Mouse (Mus musculus): ENCODE results near the gene Agk. TPM values are rescaled to one million over a fixed set of nuclear protein-coding genes. Genes with fewer than 3 reads are reported as not detected.

Agk gene
- polyA plus RNA-seq, 1 experiment from 2014 or later = 49.5 TPM

DNA sequence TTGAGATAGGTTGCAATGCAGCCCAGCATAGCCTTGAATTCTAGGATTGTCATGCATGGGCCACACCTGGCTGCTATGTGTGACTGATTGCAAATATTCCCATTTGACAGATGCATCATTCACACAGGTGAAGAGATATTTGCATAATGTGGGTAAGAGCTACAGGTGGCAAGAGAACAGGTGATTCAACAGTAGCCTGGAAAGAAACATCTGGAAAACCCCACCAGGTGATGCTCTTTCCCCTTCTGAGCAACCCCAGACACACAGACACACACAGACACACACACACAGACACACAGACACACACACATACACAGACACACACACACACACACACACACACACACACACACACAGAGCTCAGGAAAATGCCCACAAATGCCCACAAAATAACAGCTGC, 106.8 kb downstream of the Agk start:
- Histone ChIP-seq H3K9me3 (replicated peaks; ENCODE audit: control insufficient read depth, low read length) (no peaks in the 10 kb centered on the region), H3K27ac (ENCODE audit: low read depth, low read length) (peak overlapping the region; percentile 85), H3K36me3 (ENCODE audit: control insufficient read depth, insufficient read depth, low read length) (no peaks in the 10 kb centered on the region), H3K9ac (ENCODE audit: low read length) (no peak overlapping the region), H3K4me2 (ENCODE audit: low read length) (peak overlapping the region; percentile 79), H3K27me3 (replicated peaks; ENCODE audit: control insufficient read depth, insufficient read depth, low read length) (no peaks in the 10 kb centered on the region), H3K4me3 (ENCODE audit: low read depth, low read length) (no peak overlapping the region), H3K4me1 (ENCODE audit: control insufficient read depth, insufficient read depth, low read length) (peaks cover 44% of the 10 kb centered on the region)
- no peak for DNase-seq (ENCODE audit: low spot score)
- no peak for ATAC-seq

DNA sequence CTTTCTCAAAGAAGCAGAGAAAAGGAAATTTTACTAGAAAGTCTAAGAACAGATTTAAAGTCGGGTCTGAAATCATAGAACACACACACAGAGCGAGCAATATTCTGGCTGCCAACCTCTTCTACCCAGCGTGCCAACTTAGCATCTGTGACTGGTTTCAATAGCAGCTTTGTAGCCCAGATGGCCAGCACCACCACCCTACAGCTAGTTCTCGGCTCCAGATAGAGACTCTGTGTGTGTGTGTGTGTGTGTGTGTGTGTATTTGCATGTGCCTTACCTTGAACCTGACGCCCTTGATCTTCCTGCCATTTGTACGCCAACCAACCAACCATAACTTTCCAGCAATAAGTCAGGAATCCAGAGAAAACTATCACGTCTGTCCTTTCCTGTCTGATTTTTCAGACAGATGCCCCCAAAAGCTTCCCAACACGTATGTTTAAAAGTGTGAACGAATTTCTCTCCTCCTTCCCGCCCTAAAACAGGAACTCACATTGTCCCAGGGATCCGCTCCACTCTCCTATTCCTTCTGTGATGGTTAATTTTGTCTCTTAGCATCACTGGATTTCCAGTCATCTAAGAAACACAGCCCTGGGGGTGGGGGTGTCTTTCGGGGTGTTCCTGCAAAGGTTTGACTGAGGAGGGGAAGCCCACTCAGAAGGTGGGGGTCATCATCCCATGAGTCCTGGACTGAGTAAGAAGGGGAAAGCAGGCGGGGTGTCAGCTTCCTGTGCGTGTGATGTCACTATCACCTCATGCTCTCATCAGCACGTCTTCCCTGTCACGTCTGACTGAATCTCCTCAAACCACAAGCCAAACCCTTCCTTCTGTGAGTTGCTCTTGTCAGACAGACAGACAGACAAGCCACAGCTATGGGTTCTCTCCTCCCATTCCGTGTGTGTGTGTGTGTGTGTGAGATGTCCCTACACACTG, 107.6 kb downstream of the Agk start:
- peaks cover 44% of the 10 kb centered on the region for H3K4me1 ChIP-seq (ENCODE audit: control insufficient read depth, insufficient read depth, low read length)
- peak overlapping the region; percentile 85 for H3K27ac ChIP-seq (ENCODE audit: low read depth, low read length)
- H3K36me3 ChIP-seq (ENCODE audit: control insufficient read depth, insufficient read depth, low read length) = no peaks in the 10 kb centered on the region
- H3K4me3 ChIP-seq (ENCODE audit: low read depth, low read length) = no peak overlapping the region
- WGBS = 62% methylated on average over 17 of the region's 17 CpGs
- H3K9ac ChIP-seq (ENCODE audit: low read length) = no peak overlapping the region; the same call in 1 of the 2 replicates
- peak; percentile 38; the same call in 1 of the 2 replicates for ATAC-seq
- peak; percentile 91 for DNase-seq (ENCODE audit: low spot score)
- H3K9me3 ChIP-seq (replicated peaks; ENCODE audit: control insufficient read depth, low read length) = no peaks in the 10 kb centered on the region
- peak overlapping the region; percentile 79 for H3K4me2 ChIP-seq (ENCODE audit: low read length)
- no peaks in the 10 kb centered on the region for H3K27me3 ChIP-seq (replicated peaks; ENCODE audit: control insufficient read depth, insufficient read depth, low read length)

DNA sequence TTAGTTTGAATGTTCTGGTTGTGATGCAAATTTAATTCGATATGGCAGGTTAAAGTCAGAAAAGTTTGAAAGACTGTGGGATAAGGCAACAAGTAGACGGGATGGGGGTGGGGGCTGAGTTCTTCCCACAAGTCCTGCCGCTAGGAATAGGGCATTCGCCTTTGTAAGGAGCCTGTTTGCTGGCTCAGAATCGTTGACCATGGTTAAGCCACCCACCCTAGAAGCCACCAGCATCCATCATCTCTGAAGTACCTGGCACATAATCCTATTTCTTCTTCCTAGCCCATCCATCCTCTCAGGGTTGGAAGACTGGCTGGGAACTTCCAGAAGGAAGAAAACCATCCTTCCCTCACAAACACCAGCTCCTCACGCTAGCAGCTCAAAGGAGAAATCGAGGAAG, 109.7 kb downstream of the Agk start:
- no peak for ATAC-seq

DNA sequence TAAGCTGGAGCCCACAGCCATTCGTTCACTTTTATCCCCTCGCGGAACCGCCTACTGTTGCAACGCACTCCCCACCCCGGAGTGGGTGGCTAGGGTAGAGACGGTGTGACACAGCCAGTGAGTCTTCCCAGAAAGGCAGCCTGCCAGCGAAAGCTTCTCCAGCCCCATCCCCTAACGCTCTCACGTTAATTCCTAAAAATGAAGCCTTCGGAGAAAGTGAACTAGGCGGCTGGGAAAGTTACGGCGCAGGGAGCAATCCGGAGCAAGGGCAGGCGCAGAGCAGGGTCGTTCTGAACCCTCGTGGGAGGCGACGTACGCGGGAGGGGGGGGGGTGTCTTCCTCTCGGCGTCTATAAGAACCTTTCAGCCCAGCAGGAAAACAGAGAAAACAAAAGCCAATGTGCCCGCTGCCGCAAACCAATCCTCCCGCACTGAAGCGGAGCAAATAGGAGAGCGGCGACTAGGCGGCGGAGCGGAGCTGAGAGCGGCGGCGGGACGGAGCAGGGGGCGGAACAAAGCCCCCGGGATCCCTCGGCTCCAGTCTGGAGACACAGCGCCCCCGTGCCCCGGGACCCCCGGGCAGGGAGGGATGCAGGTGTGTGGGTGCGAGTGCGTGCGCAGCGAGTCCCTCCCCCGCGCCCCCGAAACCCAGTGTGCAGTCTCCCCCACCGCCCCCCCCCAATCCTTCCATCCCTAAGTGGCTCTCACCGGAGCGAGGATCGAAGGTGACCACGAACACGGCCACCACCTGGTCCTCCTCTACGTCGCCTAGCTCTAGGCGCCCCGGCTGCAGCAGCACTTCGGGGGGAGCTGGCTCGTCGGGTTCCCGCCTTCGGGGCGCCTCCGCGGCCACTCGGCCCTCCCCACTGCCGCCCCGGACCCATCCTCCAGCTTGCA, 110.4 kb downstream of the Agk start:
- peak; percentile 75 for DNase-seq (ENCODE audit: low spot score)
- peak overlapping the region; percentile 80 for H3K4me3 ChIP-seq (ENCODE audit: low read depth, low read length)
- peaks cover 26% of the 10 kb centered on the region for H3K4me1 ChIP-seq (ENCODE audit: control insufficient read depth, insufficient read depth, low read length)
- WGBS = under 1% methylated on average over 62 of the region's 72 CpGs
- 0 out of 2 replicates have a peak, but pooled peaks cover 3% of the 10 kb centered on the region for H3K27me3 ChIP-seq (replicated peaks; ENCODE audit: control insufficient read depth, insufficient read depth, low read length)
- no peaks in the 10 kb centered on the region for H3K36me3 ChIP-seq (ENCODE audit: control insufficient read depth, insufficient read depth, low read length)
- no peaks in the 10 kb centered on the region for H3K9me3 ChIP-seq (replicated peaks; ENCODE audit: control insufficient read depth, low read length)
- ATAC-seq = peak; percentile 65
- peak overlapping the region; percentile 94 for H3K9ac ChIP-seq (ENCODE audit: low read length)
- peak overlapping the region; percentile 94 for H3K27ac ChIP-seq (ENCODE audit: low read depth, low read length)
- peak overlapping the region; percentile 79 for H3K4me2 ChIP-seq (ENCODE audit: low read length)

More for the DNA sequence above, 109.7 kb downstream of the Agk start:
- H3K27ac ChIP-seq (ENCODE audit: low read depth, low read length) = peak overlapping the region; percentile 94
- 0 out of 2 replicates have a peak, but pooled peaks cover 3% of the 10 kb centered on the region for H3K27me3 ChIP-seq (replicated peaks; ENCODE audit: control insufficient read depth, insufficient read depth, low read length)
- peaks cover 33% of the 10 kb centered on the region for H3K4me1 ChIP-seq (ENCODE audit: control insufficient read depth, insufficient read depth, low read length)
- WGBS = 6% methylated on average over 7 of the region's 7 CpGs
- H3K9ac ChIP-seq (ENCODE audit: low read length) = peak overlapping the region; percentile 94
- DNase-seq (ENCODE audit: low spot score) = no peak
- no peaks in the 10 kb centered on the region for H3K36me3 ChIP-seq (ENCODE audit: control insufficient read depth, insufficient read depth, low read length)
- H3K4me3 ChIP-seq (ENCODE audit: low read depth, low read length) = peak overlapping the region; percentile 80
- no peaks in the 10 kb centered on the region for H3K9me3 ChIP-seq (replicated peaks; ENCODE audit: control insufficient read depth, low read length)
- peak overlapping the region; percentile 79 for H3K4me2 ChIP-seq (ENCODE audit: low read length)

DNA sequence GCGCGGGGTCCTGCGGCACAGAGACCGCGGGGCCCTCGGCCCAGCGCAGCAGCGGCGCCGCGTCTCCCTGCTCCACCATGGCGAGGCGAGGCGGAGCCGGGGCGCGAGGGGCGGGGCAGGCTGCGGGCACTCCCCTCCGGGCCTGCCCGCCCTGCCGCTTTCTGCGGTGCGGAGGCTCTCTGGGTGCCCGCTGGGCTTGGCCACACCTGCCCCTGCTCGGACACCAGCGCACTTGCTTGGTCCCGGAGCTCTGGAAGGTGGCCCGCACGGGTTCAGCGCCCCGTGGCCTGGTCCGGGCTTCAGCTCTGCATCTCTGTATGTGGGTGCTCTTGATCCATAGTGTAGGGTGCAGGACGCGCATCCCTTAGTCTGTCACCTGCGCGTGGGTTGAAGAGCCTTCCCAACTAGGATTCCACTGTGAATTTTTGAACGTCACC, 111.1 kb downstream of the Agk start, which contains the start of gene E330009J07Rik:
Gene E330009J07Rik, minus strand, starts transcription at position 89 of the 437 bp plus-strand sequence.
- H3K9me3 ChIP-seq (replicated peaks; ENCODE audit: control insufficient read depth, low read length) = no peaks in the 10 kb centered on the region
- H3K36me3 ChIP-seq (ENCODE audit: control insufficient read depth, insufficient read depth, low read length) = no peaks in the 10 kb centered on the region
- DNase-seq (ENCODE audit: low spot score) (peak; percentile 80), ATAC-seq (peak; percentile 89)
- 0% methylated on average over 37 of the region's 38 CpGs for WGBS
- H3K4me1 ChIP-seq (ENCODE audit: control insufficient read depth, insufficient read depth, low read length) = peaks cover 20% of the 10 kb centered on the region
- H3K9ac ChIP-seq (ENCODE audit: low read length) = peak within 1 kb of the TSS; percentile 94
- H3K27ac ChIP-seq (ENCODE audit: low read depth, low read length) = peak within 1 kb of the TSS; percentile 94
- H3K4me3 ChIP-seq (ENCODE audit: low read depth, low read length) = peak within 1 kb of the TSS; percentile 80
- H3K4me2 ChIP-seq (ENCODE audit: low read length) = peak within 1 kb of the TSS; percentile 79
- H3K27me3 ChIP-seq (replicated peaks; ENCODE audit: control insufficient read depth, insufficient read depth, low read length) = 0 out of 2 replicates have a peak, but pooled peaks cover 3% of the 10 kb centered on the region

DNA sequence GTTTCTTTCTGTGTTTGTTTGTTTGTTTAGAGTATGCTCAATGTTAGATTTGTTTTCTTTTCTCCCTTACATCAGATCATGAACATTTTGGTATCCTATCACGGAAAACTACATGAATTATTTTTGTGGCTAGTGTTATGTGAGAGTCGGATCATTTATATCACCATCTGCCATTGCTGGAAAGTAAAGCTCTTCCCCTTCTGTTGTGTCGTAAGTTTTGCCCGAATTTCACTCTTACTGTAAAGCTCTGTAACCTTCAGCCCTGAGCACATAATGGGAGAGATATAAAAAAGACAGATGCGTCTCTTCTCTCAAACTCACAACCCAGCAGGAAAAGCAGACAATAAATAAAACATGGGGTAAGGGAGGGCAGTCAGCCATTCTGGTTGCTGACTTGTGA, 114.0 kb downstream of the Agk start, which contains the start of gene Wee2:
Gene Wee2, plus strand, starts transcription at position 153 of the 400 bp plus-strand sequence.
- 55% methylated on average over 5 of the region's 5 CpGs for WGBS
- H3K9me3 ChIP-seq (replicated peaks; ENCODE audit: control insufficient read depth, low read length) = no peaks in the 10 kb centered on the region
- ATAC-seq (no peak), DNase-seq (ENCODE audit: low spot score) (peak; percentile 56)
- no peak within 1 kb of the TSS; the same call in 1 of the 2 replicates for H3K27ac ChIP-seq (ENCODE audit: low read depth, low read length)
- no peak within 1 kb of the TSS for H3K4me2 ChIP-seq (ENCODE audit: low read length)
- H3K4me3 ChIP-seq (ENCODE audit: low read depth, low read length) = no peak within 1 kb of the TSS
- 0 out of 2 replicates have a peak, but pooled peaks cover 3% of the 10 kb centered on the region for H3K27me3 ChIP-seq (replicated peaks; ENCODE audit: control insufficient read depth, insufficient read depth, low read length)
- no peaks in the 10 kb centered on the region for H3K36me3 ChIP-seq (ENCODE audit: control insufficient read depth, insufficient read depth, low read length)
- H3K4me1 ChIP-seq (ENCODE audit: control insufficient read depth, insufficient read depth, low read length) = peaks cover 8% of the 10 kb centered on the region
- H3K9ac ChIP-seq (ENCODE audit: low read length) = no peak within 1 kb of the TSS

DNA sequence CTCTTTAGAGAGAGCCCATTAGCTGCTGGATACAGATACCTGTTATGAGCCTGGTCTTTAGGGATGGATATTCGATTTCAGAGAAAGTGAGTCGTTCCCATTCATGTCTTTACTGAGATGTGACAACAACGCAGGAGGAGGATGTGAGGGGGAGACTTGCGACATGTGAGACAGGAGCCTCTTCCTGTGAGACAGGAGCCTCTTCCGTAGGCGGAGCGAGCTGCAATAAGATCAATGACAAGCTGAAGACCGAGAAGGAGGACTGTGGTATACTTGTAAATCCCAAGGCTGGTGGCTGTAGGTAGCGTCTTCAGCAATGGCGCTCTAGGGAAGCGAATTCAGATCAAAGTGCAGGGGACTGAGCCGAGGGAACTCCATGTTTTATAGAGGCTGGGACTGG, 114.8 kb downstream of the Agk start:
- H3K9me3 ChIP-seq (replicated peaks; ENCODE audit: control insufficient read depth, low read length) = no peaks in the 10 kb centered on the region
- H3K9ac ChIP-seq (ENCODE audit: low read length) = no peak overlapping the region
- 0 out of 2 replicates have a peak, but pooled peaks cover 3% of the 10 kb centered on the region for H3K27me3 ChIP-seq (replicated peaks; ENCODE audit: control insufficient read depth, insufficient read depth, low read length)
- H3K27ac ChIP-seq (ENCODE audit: low read depth, low read length) = no peak overlapping the region; the same call in 1 of the 2 replicates
- ATAC-seq = no peak
- peaks cover 5% of the 10 kb centered on the region; the same call in 1 of the 2 replicates for H3K4me1 ChIP-seq (ENCODE audit: control insufficient read depth, insufficient read depth, low read length)
- H3K4me3 ChIP-seq (ENCODE audit: low read depth, low read length) = no peak overlapping the region
- no peak overlapping the region for H3K4me2 ChIP-seq (ENCODE audit: low read length)
- H3K36me3 ChIP-seq (ENCODE audit: control insufficient read depth, insufficient read depth, low read length) = no peaks in the 10 kb centered on the region
- WGBS = 54% methylated on average over 12 of the region's 12 CpGs
- no peak for DNase-seq (ENCODE audit: low spot score)

DNA sequence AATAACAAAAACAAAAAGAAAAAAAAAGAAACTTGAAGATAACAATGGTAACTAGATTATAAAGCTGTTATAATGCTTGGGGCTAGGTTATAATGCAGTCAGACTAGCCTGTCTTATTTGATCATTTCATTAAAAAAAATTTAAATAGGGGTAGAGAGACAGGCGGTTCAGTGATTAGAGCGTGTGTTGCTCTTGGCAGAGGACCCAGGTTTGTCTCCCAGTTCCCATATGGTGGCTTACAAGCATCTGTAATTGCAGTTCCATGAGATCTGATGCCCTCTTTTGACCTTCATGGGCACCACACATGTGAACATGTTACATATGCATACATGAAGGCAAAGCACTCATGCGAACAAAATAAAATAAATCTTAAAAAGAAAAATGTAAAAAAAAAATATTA, 116.3 kb downstream of the Agk start:
- Histone ChIP-seq H3K9me3 (replicated peaks; ENCODE audit: control insufficient read depth, low read length) (no peaks in the 10 kb centered on the region), H3K27ac (ENCODE audit: low read depth, low read length) (no peak overlapping the region), H3K27me3 (replicated peaks; ENCODE audit: control insufficient read depth, insufficient read depth, low read length) (0 out of 2 replicates have a peak, but pooled peaks cover 3% of the 10 kb centered on the region), H3K4me1 (ENCODE audit: control insufficient read depth, insufficient read depth, low read length) (peaks cover 3% of the 10 kb centered on the region; the same call in 1 of the 2 replicates), H3K9ac (ENCODE audit: low read length) (no peak overlapping the region), H3K4me3 (ENCODE audit: low read depth, low read length) (no peak overlapping the region), H3K36me3 (ENCODE audit: control insufficient read depth, insufficient read depth, low read length) (no peaks in the 10 kb centered on the region), H3K4me2 (ENCODE audit: low read length) (no peak overlapping the region)
- DNase-seq (ENCODE audit: low spot score) = peak; percentile 77
- WGBS = 55% methylated on average over 3 of the region's 3 CpGs
- peak; percentile 48 for ATAC-seq
